Mouse (Mus musculus) inflammation-experienced regulatory T-cells (primary cell): ENCODE results near the gene Lrrk2. TPM values are rescaled to one million over a fixed set of nuclear protein-coding genes. Genes with fewer than 3 reads are reported as not detected.

Experiments
- polyA plus RNA-seq, 2 experiments: library from polyadenylated mRNA; unstranded; fragments of 100-300 nt; shearing (Covaris generic); gene quantifications; one replicate each; pipeline ENCODE4 v1.2.1; 2017

The Lrrk2 gene
- polyA plus RNA-seq: 1 to 10 TPM in 1 of 2 experiments, under 1 TPM in 1; 0.61 to 1.6 TPM

DNA sequence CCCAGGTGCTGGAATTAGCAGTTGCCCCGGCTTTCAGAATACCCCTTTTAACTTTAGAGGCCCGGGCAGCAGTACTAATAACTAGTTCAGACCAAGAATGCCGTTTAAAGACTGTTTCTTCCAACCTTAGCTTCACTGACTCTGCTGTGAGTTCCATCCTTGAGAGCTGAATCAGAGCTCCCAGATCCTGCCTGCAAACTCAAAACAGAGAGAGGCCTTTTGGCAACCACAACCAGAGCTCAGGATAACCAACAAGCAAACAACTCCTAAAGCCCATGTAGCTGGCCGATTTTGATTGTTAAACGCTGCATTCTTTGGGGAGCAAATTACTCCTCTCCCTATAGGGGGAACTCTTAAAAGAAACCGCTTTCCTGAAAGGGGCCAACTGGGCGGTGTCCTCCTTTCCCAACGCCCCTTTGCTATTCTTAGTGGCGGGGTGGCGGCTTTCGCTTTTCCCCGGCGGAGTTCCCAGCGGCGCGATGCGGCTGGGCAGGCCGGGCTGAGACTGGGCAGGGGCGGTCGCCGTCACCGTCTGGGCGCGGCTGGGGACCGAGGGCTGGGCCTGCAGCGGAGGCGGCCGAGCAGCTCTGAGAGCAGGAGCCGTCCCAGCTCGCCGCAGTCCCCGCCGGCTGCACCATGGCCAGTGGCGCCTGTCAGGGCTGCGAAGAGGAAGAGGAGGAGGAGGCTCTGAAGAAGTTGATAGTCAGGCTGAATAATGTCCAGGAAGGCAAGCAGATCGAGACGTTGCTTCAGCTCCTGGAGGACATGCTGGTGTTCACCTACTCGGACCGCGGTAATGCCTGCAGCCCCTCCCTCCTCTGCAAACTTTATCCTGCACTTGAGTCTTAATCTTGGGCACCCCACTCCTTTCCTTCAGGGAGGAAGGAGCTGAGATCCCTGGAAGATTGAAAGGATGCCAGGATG is at the start of gene Lrrk2:
Lrrk2 (plus strand) TSS at position 531 of the 924 bp plus-strand sequence.

GRCm38 (mm10) chr15:91837965-91838364 is 165.0 kb downstream of the Lrrk2 start, which contains the start of gene Smgc:
Smgc (plus strand) TSS chr15:91838265.

Other genes starting within 250 kb of the Lrrk2 start
- gene Slc2a13, start 99.9 kb upstream of the Lrrk2 start, polyA plus RNA-seq: 1 to 10 TPM in 1 of 2 experiments, under 1 TPM in 1; 0.22 to 3.8 TPM
- not detected for gene Smgc, start 165.1 kb downstream of the Lrrk2 start, polyA plus RNA-seq